Mouse (Mus musculus) fat pad, adult 2 months (tissue): ENCODE measurements around the gene Osm.

Experiments
- DNase-seq: peaks from one replicate; pipeline ENCODE4 v3.0.0-alpha.2; 2011; ENCODE audit warnings: low read depth, low spot score; ENCODE audit errors: extremely low read depth

The Osm gene

DNA sequence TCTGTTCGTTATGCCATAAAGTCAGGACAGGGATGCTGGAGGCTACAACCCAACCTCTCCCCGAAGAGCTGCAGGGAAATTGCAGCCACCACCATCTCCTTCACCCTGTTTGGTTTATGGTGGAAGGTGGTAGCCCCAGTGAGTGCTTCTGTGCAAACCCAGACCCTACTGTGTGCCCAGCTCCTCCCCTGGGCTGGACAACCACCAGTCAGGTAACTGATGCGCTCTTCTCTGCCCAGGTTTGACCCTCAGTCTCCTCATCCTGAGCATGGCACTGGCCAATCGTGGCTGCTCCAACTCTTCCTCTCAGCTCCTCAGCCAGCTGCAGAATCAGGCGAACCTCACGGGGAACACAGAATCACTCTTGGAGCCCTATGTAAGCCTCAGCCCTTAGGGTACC, 1.9 kb downstream of the Osm start:
- DNase-seq = no peak

DNA sequence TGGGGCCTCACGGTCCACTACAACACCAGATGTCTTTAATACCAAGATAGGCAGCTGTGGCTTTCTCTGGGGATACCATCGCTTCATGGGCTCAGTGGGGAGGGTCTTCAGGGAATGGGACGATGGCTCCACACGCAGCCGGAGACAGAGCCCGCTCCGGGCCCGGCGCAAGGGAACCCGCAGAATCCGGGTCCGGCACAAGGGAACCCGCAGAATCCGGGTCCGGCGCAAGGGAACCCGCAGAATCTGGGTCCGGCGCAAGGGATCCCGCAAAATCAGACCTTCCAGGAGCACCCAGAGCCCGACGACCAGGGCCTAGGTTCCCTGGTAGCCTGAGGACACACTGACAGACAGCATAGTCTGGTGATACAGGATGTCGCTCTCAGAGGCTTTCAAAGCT, 3.5 kb downstream of the Osm start:
- no peak for DNase-seq

DNA sequence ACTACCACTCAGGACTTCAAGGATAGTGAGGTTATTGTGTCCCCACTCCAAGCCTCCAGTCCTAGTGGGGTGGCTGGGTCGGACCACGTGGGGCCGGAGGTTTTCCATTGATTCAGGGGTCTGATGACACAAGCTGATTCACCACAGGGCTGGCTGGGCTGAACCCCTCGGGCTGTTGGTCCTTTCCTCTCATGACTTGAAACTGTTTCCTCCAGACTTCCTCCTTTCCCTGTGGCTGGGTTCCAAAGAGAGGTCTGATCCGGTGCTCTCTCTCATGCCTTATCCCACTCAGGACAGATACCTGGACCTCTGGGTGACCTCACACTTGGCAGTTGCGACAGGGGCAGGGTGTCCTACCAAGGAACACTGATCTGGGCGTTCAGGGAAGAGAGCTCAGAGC, 3.9 kb downstream of the Osm start:
- DNase-seq = no peak

DNA sequence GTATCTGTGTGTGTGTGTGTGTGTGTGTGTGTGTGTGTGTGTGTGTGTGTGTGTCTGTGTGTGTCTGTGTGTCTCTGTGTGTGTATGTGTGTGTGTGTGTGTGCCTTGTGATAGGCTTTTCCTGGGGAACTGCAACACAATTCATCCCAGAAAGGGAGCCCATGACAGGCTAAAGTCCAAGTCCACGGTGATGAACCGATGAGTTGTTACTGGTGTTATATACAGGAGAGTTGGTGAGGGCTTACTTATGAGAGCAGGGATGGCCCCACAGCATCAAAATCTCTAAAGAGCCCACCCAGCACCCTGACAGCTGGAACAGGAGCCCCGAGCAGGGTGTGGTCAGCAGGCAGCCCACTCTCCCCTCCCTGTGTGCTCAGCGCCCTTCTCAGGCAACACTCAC, 5.0 kb downstream of the Osm start:
- DNase-seq = no peak

DNA sequence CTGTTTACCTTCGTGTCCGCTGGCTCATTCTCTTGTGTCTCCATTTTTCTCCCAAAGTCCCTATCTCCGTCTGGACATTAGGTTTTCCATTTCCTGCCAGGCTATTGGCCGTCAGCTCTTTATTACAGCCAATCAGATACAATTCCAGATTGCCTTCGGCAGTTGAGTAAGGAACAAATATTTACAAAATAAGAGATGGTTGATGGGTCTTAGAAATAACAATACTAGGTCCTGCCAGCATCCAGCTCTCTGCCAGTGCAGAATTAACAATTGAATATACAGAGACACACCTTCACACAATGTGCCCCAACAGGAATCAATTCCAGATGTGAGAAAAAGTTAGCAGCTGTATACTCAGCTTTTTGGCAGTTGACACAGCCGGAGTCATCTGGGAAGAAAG, 9.9 kb downstream of the Osm start:
- no peak for DNase-seq

DNA sequence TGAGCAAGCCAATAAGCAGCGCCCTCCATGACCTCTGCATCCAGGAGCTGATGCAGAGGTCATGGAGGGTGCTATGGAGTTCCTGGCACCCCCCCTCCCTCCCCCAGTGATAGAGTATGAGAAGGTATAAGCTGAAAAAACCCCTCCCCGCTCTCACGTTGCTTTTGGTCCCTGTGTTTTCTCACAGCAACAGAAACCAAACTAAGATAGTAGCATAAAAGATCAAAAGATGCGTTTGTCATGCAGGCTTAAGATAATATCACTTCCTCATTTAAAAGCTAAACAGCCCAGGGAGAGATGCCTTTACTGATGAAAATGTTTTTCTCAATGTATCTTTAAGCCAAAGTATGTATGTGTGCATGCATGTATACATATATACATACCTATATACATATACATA, 10.4 kb downstream of the Osm start:
- no peak for DNase-seq

DNA sequence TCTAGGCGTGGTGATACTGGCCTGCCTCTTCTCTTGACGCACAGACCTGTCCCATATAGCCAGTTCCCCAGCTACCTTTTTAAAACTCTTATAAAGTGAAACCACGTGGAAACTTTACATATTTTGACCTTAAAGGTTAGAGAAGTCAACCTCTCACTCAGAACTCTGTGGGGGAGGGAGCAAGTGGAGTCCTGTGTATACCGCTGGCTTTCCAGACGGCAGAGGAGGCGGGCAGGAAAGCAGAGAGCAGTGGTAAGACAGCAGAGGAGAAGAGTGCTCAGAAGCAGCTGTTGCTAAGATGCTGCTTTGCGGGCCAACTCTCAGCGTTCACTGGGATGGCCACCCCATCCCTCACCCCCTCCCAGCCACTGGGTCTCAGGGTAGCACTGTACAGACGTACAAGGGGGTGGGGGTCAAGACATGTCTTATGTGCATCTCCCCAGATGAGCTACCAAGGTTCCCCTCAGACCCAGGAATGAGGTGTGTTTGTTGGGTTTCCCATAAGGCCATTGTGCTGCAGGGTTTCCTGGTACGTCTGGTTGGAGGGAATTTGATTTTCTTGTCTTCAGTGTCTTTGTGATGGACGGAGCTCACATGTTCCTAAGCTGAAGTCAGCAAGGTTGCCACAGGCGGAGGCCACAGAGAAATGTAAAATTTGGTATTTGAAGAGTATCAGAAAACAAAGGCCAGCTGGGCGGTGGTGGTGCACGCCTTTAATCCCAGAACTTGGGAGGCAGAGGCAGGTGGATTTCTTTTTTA, 11.2 kb downstream of the Osm start:
- no peak for DNase-seq

DNA sequence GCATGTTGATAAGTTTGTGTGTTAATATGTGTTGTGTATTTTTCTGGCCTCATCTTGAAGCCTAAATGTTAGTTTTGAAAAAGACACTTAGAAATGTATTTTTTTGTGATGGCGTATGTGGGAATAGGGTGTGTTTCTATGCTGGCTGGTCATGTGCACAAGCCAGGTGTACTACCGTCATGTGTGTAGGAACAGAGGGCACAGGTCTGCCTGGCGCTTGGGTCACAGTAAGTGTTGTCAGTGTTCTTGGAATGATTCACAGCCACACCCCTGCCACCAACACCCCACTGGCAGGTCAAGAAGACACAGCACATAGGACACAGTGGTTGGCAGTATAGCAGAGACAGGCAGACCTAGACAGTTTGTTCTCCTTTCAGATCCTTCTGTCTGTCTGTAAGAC, 12.9 kb downstream of the Osm start:
- no peak for DNase-seq

DNA sequence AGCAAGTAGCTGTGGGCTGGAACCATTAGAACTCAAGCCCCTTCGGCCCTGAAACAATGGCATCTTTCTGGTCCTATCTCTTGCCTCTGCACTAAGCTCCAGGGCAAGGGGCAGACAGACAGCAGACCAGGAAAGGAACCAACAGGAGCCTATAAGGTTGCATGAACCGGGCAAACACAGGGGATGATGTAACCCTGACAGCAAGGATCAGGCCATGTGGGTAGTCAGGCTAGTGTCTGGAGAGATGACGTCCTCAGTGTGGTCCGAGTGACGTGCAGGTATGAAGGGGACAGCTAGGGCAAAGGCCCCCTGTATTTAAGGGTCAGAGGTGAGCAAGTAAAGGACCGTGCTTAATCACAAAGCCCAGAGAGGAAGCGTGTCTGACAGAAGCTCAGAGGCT, 14.1 kb downstream of the Osm start:
- DNase-seq = no peak

DNA sequence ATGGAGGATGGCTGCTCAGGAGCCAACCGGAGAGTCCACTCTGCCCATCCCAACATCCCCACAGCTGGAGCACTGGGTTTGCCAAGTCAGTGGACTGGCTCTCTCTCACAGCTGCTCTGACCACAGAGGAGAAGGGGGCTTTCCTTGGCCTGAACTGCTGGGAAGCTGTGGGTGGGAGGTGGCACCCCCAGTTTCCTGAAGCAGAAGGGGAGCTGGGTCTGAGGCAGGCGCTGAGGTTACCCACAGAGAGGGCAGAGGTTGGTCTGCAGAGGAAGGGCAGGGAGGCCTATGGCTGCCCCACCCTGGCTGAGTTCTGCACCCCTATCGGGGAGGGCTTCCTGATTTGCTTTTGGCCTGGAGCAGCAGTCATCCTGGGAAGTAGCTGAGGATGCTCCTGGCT, 15.2 kb downstream of the Osm start:
- DNase-seq = no peak

DNA sequence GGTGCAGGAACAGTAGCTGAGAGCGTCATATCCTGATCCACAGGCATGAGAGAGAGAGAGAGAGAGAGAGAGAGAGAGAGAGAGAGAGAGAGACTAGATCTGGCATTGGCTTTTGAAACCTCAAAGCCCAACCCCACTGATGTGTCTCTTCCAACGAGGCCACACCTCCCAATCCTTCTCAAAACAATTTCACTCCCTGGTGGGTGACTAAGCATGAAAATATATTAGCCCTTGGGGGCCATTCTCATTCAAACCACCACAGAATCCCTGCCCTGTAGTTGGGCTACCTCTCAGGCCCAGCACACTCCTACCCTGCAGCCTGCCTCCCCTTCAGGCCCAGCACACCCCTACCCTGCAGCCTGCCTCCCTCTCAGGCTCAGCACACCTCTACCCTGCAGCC, 16.7 kb downstream of the Osm start:
- DNase-seq = no peak

DNA sequence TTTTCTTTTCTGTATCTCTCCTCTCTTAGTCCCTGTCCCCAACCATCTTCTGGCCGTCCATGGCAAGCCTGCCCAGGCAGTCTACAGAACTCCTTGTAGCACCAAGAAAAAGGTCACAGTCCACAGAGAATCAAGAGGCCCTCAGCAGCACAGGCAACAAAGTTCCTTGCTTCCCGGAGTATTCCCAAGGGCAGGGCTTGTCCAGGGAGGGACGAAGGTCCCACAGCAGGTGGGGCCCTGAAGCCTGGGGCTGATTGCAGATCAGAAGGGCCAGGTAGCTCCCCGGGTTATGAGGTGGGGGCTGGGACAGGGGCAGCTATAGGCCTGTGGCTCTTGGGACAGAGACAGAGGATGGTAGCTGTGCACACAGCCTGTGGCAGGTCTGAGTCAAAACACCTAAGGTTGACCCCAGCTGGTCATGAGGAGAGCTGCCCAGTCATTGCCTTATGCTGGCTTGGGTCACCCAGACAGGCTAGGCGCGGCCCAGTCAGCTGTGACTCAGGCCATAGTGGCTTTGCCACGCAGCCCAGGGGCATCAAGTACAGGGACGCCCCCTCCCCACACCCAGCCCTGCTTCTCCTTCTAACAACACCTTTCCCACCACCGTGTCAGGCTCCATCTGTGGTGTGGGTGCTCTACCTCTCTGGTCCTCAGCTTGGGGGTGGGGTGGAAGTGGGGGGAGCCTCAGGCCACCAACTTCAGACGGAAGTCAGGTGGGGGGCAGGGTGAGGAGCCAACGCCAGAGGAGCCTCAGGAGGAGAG, 20.8 kb downstream of the Osm start, which contains the start of gene Lif:
Gene Lif, plus strand, starts transcription at position 712 of the 762 bp plus-strand sequence.
- DNase-seq = no peak

DNA sequence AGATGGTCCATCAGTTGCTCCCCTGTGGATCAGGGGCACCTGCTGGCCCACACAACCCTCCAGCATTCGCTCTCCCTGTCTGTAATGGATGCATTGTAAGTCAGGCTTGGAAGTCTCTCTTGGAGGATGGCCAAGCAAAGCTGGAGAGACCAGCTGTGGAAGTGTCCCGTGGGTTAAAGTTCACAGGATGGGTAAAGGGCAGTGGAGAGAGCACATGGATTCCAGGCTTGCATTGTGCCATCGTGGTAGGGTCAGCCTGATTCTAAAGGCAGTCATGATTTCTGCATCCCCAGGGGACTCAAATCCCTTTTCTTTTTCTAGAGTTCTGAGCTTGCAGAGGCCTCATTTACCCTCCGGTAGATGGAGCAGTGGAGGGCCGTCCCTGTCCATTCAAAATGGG, 21.5 kb downstream of the Osm start:
- no peak for DNase-seq

DNA sequence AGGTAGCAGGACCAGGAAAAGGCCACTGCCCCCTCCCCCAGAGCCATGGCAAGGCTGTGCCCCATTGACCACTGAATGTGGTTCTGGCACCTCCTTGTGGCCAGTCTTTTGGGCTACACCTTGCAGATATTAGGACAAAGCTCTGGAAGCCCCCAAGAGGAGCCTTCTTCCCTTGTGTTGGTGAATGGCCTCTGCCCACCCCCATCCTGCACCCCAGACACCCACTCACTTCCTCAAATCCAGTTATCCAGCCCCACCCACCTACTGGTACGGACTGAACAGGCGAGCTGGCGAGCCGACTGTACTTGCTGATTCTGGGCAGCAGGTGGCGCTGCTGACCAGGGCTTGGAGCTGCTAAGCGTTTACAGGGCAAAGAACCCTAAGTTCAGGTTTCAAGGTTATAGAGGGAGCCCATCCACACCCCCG, 22.4 kb downstream of the Osm start:
- DNase-seq = no peak

DNA sequence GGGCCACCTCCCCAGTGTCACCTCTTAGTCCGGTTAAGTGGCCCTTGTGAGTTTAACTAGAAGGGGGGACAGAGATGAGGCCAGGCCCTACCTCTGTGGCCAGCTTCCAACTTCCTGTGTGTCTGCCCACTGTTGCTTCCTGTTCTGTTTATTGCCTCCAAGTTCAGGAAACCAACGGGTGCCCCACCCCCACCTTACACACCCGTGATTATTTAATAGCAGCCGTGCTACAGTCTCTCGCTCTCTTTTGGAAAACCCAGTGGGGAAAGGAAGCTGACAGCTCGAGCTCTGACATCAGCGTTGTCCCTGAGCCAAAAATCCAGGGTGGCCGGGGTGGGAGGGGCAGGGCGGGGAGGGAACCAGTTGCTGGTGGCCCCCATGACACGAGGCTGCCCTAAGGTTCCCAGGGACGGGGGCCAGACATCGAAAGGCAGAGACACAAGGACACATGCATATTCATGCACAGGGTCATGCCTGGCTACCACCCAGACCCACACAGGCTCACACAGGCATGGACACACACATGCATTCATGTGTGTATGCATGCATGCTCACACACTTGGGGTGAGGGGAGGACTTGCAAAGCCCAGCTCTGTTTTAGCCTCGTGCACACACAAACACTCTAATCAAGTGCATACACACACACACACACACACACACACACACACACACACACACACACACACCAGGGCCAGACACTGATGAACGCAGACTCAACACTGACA, 24.4 kb downstream of the Osm start:
- no peak for DNase-seq

DNA sequence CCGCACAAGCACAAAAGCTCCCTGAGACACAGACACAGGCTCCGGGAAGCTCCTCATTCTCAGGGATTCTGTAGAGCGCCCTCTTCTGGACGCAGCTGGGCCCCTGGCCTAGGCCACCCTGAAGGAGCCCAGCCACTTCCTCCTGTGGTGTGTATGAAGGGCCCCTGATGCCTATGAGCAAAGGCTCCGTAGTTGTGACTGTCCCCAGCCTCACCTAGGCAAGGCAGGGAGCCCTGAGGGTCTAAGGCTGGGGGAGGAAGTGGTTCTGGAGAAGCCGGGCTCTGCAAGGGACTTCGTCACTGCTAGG, 24.9 kb downstream of the Osm start:
- DNase-seq = no peak

DNA sequence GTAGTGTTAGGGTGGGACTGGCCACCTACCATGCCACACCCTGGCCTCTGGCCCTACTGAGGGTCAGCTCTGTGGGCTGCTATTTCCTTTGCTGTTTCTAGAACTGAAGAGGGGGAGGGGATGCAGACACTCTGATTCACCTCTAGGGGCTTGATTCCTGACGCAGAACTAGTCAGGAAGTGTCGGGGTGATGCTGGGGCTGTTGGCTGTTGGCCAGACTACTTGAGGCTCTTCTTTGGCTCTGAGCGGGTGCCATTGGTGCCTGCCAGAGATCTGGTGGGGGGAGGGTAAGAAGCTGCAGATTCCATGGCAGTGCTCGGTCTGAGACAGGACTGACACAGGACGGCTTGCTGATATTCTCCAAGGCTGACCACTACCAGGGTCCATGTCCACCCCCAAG, 25.7 kb downstream of the Osm start:
- no peak for DNase-seq

DNA sequence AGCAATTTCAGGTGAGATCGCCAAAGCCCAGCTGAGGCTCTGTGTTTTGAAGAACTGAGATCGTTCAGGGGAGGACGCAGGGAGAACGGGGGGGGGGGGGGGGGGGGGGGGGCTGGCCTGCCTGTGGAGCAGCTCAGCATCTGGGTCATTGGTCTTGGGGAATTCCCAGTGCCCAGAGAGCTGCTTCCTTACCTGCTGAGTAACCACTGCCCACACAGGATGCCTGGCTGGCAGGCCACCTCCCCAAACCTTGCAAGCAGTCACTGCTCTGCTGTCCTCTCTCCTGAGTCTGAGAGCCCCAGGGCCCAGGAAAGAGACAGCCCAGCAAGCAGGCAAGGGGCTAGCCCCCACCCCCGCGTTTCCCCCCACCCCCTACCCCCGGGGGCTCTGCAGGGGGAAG, 26.6 kb downstream of the Osm start:
- no peak for DNase-seq

DNA sequence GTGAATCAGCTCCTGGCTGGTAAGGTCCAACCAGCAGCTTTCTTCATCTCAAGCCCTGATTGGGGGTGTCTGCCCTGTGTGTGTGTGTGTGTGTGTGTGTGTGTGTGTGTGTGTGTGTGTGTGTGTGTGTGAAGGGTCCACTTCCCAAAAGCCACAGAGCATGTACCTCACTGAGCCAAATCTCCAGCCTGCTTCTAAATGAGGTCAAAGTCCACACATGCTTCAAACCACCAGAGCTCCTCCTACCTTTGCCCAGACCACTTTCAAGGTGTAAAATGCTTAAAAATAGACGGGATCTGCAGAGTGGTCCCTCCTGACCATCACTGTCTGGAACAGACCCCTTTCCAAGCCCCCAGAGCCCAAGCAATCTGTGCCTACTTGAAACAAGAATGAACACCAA, 27.1 kb downstream of the Osm start:
- DNase-seq = no peak

DNA sequence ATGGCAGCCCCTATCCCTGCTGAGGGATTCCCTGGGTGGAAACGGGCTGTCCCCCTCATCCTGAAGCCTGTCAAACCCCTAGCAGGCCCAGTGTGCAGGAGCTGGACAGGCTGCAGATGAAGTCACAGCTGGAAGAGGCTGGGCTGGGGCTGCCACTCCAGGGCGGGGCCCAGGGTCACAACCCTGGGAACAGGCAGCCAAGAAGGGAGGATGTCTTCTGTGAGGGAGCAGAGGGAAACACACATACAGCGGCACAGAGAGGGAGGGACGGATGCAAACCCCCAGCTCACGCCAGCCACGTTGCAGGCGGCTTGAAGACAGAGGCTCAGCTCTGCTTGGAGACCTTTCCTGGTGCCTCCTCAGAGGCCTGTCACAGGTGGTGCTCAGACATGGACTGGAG, 27.8 kb downstream of the Osm start:
- no peak for DNase-seq

DNA sequence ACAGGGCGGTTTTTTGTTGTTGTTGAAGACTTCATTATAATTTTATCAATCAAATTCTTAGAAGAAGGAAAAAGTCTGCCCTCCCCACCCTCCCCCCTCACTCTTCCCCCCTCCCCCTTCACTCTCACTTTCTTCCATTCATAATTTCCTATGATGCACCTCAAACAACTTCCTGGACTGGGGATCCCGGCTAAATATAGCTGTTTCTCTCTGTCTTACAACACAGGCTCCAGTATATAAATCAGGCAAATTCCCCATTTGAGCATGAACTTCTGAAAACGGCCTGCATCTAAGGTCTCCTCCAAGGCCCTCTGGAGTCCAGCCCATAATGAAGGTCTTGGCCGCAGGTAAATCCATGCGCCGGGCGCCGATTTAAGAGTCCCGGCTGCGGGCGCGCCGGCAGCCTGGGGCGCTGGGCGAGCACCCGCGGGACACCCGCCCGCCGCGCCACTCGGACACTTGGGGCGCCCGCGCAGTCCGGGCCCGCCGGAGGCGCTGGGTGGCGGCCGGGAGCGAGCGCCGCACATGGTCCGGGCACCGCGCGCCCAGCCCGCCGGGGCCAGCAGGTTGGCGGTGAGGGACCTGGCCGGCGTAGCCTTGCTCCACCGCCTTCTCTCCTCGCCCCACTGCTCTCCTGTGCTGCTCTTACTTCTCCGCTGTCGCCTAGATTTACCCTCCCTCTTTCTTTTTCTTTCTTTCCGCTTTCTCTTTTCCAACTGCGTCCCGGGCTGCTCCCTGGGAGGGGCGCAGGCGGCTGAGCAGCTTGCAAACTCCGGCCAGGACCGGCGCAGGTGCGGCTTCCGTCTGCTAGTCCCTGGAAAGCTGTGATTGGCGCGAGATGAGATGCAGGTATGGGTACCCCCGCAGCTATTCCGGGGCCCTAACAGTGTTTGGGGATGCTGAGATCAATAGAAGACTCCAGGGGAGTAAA, 30.3 kb downstream of the Osm start:
- no peak for DNase-seq
